Mouse (Mus musculus) liver, adult 2 months (tissue): ENCODE measurements at regions not wholly inside any gene's neighbourhood (a gene's known extent, or its start where the extent isn't known, plus 50 kb on each side); places are given as distances from the start of the nearest gene placed in this dataset.

ENCODE experiments used
- DNase-seq: peaks from one replicate; pipeline ENCODE4 v3.0.0-alpha.2; 2011; ENCODE audit warnings: low read depth, low spot score; ENCODE audit errors: extremely low read depth
- H3K27ac ChIP-seq: fragments of 200-500 bp; replicated peaks from 2 replicates; pipeline ENCODE4 v1.5.1; 2012; ENCODE audit warnings: low read depth, mild to moderate bottlenecking, control low read depth, inconsistent platforms, low read length; ENCODE audit not compliant: insufficient read depth
- H3K27me3 ChIP-seq: fragments of 200-500 bp; 2 replicates; pipeline ENCODE4 v1.6.1; 2012; ENCODE audit warnings: mild to moderate bottlenecking, moderate library complexity, low read length, inconsistent platforms; ENCODE audit not compliant: control insufficient read depth, insufficient read depth
- H3K36me3 ChIP-seq: fragments of 200-500 bp; 2 replicates; pipeline ENCODE4 v1.6.1; 2012; ENCODE audit warnings: low read length, inconsistent platforms; ENCODE audit not compliant: control insufficient read depth, insufficient read depth
- H3K4me1 ChIP-seq: fragments of 200-500 bp; 2 replicates; pipeline ENCODE4 v1.6.1; 2011; ENCODE audit warnings: low read length; ENCODE audit not compliant: control insufficient read depth, insufficient read depth
- H3K4me3 ChIP-seq: fragments of 200-500 bp; 2 replicates; pipeline ENCODE4 v1.5.1; 2011; ENCODE audit warnings: low read depth, mild to moderate bottlenecking, control low read depth, low read length, moderate library complexity; ENCODE audit not compliant: insufficient read depth
- H3K79me2 ChIP-seq: fragments of 200-500 bp; 2 replicates; pipeline ENCODE4 v1.6.1; 2012; ENCODE audit warnings: inconsistent platforms, mild to moderate bottlenecking, low read length, moderate library complexity; ENCODE audit not compliant: control insufficient read depth, insufficient read depth
- H3K9ac ChIP-seq: fragments of 200-500 bp; 2 replicates; pipeline ENCODE4 v1.6.1; 2012; ENCODE audit warnings: low read depth, mild to moderate bottlenecking, control low read depth, inconsistent platforms, low read length
- CTCF ChIP-seq: fragments of 200-500 bp; IDR thresholded peaks from 2 replicates; pipeline ENCODE4 v1.5.1; 2011; ENCODE audit warnings: low read depth, low read length, control low read depth
- POLR2A ChIP-seq: fragments of 200-500 bp; IDR thresholded peaks from 2 replicates; pipeline ENCODE4 v1.6.1; 2011; ENCODE audit warnings: low read length, control low read depth; ENCODE audit not compliant: insufficient read depth; ENCODE audit errors: extremely low read depth
- WGBS: fragments of 180-500 bp; shearing (Covaris S2); methylation state at CpG from one replicate; pipeline ENCODE4 v1.1.7; 2018; 5-methylcytosine and 5-hydroxymethylcytosine counted together

DNA sequence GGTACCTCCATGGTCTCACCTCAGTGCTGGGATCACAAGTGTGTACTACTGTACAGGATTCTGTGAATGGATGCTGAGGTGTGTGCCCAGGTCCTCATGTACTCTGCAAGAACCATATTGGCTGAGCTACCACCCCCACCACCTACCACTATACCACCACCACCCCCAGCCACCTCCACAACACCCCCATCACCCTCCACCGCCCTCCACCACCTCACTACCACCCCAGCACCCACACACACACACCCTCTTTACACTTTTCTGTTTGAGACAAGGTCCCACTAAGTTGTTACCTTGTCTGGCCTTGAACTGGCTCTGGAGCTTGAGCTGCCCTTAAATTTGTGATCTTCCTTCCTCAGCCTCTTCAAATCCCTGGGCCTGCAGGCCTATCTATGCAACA is 73.3 kb downstream of the Il9r start:
- no peak for DNase-seq
- TF ChIP-seq POLR2A: no peak
- no peak for TF ChIP-seq CTCF
- Histone ChIP-seq H3K27me3 (no peaks in the 10 kb centered on the region), H3K4me1 (no peaks in the 10 kb centered on the region), H3K79me2 (no peaks in the 10 kb centered on the region), H3K36me3 (no peaks in the 10 kb centered on the region), H3K4me3 (no peak overlapping the region), H3K9ac (no peak overlapping the region), H3K27ac (no peak overlapping the region)
- WGBS: 69% methylated on average over 1 of the region's 1 CpGs

DNA sequence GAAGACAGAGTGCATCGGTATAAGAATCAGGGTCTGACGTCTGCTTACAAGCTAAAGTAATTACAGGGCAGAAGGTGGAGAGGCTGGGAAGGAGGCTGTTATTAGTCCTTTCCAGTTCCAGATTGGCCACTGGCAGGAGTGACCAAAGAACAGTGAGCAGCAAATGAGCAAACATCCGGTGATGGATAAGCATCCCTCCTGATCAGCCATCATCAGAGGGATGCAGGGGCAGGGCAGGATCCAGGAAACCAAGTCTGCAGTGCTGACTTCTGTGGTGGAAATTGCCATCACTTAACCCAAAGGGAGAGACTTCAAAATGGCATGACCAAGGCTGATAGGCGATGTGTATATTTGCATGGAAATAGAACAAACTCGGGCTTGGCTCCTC is 73.8 kb downstream of the Il9r start:
- no peak overlapping the region for H3K27ac ChIP-seq
- WGBS: 76% methylated on average over 5 of the region's 5 CpGs
- TF ChIP-seq CTCF (no peak), POLR2A (no peak)

DNA sequence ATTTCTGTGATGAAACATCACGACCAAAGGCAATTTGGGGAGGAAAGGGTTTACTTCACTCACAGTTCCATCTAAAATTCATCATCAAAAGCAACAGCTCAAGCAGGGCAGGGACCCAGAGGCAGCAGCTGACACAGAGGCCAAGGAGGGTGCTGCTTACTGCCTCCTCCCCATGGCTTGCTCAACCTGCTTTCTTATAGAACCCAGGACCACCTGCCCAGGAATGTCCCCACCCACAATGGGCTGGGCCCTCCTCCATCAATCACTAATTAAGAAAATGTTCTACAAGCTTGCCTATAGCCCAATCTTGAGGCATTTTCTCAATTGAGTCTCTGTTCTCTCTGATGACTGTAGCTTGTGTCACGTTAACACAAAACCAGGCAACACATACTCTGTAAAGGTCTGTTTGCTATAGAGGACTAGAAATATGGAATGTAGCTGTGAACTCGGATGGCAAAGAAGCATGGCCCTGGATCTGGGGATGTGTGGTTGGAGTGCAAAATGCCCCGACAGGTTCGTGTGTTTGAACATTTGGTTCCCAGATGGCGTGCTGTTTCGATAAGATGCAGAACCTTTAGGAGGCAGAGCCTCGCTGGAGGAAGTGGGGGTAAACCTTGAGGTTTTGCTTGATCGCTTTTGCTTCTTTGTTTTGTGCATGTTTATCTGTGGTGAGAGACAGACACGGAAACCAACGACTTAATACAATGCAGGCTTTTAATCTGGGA is 74.3 kb downstream of the Il9r start:
- H3K4me3 ChIP-seq: no peak overlapping the region
- no peaks in the 10 kb centered on the region for H3K27me3 ChIP-seq
- no peak overlapping the region for H3K27ac ChIP-seq
- H3K4me1 ChIP-seq: no peaks in the 10 kb centered on the region
- H3K79me2 ChIP-seq: no peaks in the 10 kb centered on the region
- WGBS: 64% methylated on average over 11 of the region's 11 CpGs
- H3K9ac ChIP-seq: no peak overlapping the region
- no peaks in the 10 kb centered on the region for H3K36me3 ChIP-seq
- no peak for DNase-seq
- no peak for TF ChIP-seq CTCF
- no peak for TF ChIP-seq POLR2A

More for the DNA sequence above, 73.8 kb downstream of the Il9r start:
- H3K4me1 ChIP-seq: no peaks in the 10 kb centered on the region
- no peak for DNase-seq
- H3K36me3 ChIP-seq: no peaks in the 10 kb centered on the region
- H3K4me3 ChIP-seq: no peak overlapping the region
- no peaks in the 10 kb centered on the region for H3K79me2 ChIP-seq
- H3K27me3 ChIP-seq: no peaks in the 10 kb centered on the region
- H3K9ac ChIP-seq: no peak overlapping the region

DNA sequence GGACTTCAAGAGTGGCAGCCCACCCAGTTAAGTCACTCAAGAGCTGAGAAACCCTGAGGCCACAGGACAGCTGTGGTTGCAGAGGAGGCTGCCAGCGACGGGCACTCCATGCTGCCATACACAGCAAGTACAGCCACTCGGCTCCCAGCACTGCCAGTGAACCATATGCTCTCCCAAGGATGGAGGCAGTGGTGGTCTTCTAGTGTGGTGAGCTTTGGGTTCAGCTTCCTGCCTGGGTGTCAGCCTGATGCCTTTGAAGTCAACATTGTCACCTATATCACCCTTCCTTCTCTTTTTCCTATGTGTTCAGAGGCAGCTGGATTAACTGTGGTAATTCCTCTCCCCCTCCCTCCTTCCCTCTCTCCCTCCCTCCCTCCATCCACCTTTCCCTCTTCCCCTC is 79.5 kb downstream of the Il9r start:
- H3K4me3 ChIP-seq: no peak overlapping the region
- no peak overlapping the region for H3K27ac ChIP-seq
- no peaks in the 10 kb centered on the region for H3K27me3 ChIP-seq
- no peak overlapping the region for H3K9ac ChIP-seq
- TF ChIP-seq POLR2A (no peak), CTCF (no peak)
- 73% methylated on average over 3 of the region's 3 CpGs for WGBS
- H3K79me2 ChIP-seq: no peaks in the 10 kb centered on the region
- no peaks in the 10 kb centered on the region for H3K36me3 ChIP-seq
- DNase-seq: no peak
- no peaks in the 10 kb centered on the region for H3K4me1 ChIP-seq

DNA sequence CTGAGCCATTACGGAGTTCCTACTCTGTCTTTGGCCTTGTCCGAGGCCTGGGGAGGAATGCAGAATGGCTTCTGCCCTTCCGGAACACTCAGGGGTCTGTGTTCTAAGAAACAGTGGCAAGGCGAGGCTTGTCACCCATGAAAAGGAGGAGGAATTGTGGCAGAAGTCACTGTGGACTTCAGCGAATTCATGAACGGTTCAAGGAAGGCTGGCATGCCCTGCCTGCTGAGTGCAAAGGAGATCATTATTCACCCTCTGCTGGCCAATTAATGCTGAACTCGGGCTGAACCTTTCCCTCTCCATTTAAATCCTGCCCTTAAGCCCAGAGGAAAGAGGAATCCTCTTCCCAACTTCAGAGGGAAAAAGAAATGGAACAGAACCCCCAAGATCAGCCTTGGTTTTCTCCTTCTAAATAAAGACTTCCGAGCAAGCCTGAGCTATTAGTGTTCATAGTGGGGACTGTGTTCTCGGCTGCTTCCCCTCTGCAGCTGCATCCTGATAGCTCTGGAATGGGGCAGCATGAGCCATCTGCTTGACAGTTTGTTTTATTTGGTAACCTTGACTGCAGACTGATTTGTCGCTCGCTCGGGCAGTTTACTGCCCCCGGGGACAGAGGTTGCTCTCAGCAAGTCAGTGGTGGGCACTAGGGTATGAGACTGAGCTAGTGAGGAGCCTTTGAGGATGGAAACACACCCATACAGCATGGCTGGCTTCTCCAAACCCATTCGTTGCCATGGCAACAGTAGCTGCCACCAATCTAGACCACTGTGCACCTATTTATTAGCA is 81.0 kb downstream of the Il9r start:
- no peak overlapping the region for H3K4me3 ChIP-seq
- no peak overlapping the region for H3K9ac ChIP-seq
- no peak overlapping the region for H3K27ac ChIP-seq

DNA sequence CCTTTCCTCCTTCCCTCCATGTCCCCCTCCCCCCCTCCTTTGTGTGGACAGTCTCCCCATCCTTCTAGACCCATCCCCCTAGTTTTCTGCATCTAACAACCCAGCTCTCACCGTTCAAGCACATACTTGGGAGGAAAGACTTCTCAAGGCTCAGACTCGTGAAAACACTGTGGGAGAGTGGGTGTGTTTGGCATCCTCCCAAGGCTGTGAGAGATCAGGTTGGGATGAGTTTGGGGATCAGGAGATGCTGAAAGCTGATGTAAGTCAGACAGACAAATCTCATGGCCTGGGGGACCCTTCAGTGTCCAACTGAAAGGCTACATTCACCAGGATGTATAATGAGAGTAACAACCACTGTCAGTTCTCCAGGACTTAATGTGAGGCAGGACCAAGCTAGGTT is 82.1 kb downstream of the Il9r start:
- TF ChIP-seq POLR2A (no peak), CTCF (no peak)
- WGBS: 44% methylated on average over 2 of the region's 2 CpGs
- Histone ChIP-seq H3K36me3 (no peaks in the 10 kb centered on the region), H3K27ac (no peak overlapping the region), H3K79me2 (no peaks in the 10 kb centered on the region), H3K4me1 (no peaks in the 10 kb centered on the region), H3K27me3 (no peaks in the 10 kb centered on the region), H3K9ac (no peak overlapping the region), H3K4me3 (no peak overlapping the region)
- no peak for DNase-seq

More for the DNA sequence above, 81.0 kb downstream of the Il9r start:
- Histone ChIP-seq H3K36me3 (no peaks in the 10 kb centered on the region), H3K79me2 (no peaks in the 10 kb centered on the region), H3K4me1 (no peaks in the 10 kb centered on the region), H3K27me3 (no peaks in the 10 kb centered on the region)
- DNase-seq: no peak
- TF ChIP-seq POLR2A (no peak), CTCF (no peak)
- 49% methylated on average over 14 of the region's 14 CpGs for WGBS
